Mouse (Mus musculus) 416B (cell line): ENCODE measurements at regions not wholly inside any gene's neighbourhood (a gene's known extent, or its start where the extent isn't known, plus 50 kb on each side); places are given as distances from the start of the nearest gene placed in this dataset.
A peak's percentile ranks its signal among the peaks of the same experiment; 100 is the strongest.

Experiments
- DNase-seq: peaks from one replicate; pipeline ENCODE4 v3.0.0; 2011; ENCODE audit warnings: low read depth

DNA sequence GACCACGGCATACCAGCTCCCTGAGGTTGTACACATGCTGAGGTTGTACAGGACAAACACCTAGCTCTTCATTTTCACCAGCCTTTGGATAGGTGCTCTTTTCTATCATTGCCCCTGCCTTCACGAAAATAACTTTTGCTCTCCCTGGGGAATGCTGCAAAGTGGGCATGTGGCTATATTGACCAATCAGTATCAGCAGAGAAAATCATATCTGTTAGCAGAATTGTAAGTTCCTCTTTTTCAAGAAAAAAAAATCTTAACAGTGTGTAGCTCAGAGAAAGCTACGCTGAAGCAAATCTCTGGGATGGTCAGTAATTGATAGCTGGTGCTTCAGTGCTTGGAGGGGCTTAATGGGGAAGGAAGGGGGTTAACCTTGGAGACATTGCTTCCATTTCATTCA, 319.6 kb upstream of the 5930422O12Rik start:
- DNase-seq = peak; percentile 2

- DNase-seq = no peak
Observed at GRCm38 (mm10) chr8:33115271-33116236, 313.0 kb upstream of the 5930422O12Rik start.

DNA sequence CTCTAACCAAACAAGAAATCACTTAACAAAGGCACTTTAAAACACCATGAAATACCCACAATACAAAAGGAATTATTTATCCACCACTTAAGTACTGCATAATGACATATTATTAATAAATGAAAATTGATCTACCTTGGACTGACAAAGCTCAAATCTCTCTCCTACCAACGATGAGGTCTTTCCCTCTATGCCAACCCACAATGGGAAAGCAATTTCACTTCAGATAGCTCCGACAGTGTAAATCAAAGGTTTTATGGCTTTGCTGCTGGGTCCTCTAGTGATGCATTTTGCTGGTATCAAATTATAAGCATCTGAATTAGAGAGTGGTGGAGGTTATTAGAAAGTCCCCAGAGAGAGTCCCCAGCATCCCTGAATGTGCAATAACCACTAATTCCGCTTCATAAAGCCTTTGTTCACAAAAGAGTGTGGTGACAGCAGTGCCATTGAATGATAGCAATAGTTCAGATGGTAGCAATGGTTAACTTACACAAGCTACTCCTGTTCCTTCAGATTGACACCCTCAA, 305.4 kb upstream of the 5930422O12Rik start:
- DNase-seq = no peak

DNA sequence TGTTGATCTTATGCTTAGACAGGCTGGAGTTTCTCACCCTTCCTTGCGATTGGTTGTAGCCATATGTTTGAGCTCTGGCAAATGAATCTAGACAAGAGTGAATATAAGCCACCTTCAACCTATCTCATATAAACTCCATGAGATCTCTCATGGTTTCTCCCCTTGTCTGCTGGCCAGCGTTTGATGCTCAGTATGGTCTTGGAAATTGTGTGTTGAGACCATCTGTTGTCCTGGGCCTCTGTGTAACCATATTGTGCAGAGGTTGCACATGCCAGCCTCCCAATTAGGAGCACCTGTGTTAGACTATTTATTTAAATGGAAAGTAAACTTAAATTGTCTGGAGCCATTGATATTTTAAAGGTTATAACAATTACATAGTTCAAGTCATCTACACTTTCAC, 301.5 kb upstream of the 5930422O12Rik start:
- no peak for DNase-seq

DNA sequence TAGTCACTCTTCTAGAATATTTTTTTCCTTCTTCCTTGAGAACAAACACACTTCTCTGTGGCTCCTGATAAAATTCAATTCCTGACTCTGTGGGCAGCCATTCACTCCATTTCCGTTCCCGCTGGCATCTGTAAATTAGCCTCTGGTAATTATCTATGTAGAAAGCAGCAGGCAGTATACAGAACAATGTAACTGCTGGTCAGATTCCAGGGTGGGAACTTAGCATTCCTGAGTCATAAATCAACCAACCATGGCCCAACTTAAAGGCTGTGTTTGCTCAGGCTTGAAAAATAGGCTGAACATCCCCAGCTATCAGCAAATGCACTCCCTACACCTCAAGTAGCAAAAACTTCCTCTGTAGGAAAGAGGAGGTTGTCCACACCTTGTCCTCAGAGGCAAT, 289.6 kb upstream of the 5930422O12Rik start:
- no peak for DNase-seq

GRCm38 (mm10) chr8:33139850-33140249, 288.7 kb upstream of the 5930422O12Rik start:
- DNase-seq = no peak

DNA sequence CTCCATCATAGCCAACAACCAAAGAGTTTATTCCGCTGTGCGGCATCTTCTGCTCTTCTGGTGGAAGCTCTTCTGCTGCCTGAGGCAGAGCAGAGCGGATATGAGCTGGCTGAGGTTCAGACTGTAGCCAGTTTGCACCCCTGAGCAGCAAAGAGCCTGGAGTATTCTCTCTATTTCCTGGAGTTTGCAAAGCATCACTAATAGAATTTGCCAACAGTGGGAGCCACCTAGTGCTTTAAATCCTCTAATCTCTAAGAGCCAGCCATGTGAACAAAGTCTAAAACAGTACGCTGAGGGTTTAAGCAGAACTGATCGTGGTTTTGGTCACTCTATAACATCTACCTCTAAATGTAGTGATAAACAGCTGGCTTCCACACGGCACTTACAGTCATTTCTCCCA, 250.9 kb upstream of the 5930422O12Rik start:
- no peak for DNase-seq

DNA sequence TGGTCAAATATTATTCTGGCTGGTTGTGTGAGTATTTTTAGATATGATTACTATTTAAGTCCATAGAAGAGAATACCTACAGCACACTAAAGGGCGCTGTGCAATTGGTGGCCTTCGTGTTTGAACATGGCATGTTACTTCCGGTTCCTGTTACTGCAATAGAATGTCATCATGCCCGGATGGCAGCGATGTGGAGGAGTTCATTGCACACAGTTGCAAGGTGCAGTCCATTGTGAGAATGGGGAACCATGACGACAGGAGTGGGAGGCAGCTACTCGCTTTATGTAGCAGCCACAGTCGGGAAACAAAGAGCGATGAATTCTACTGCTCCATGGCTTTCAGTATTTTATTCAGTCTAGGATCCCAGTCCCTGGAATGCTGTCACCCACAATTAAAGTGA, 245.5 kb upstream of the 5930422O12Rik start:
- DNase-seq = peak; percentile 34
